Mouse (Mus musculus) MEL (cell line): ENCODE data around the gene Thsd4. TPM values are rescaled to one million over a fixed set of nuclear protein-coding genes. Genes with fewer than 3 reads are reported as not detected.

Experiments used
- DNase-seq: peaks from one replicate; pipeline ENCODE4 v3.0.0; 2011; ENCODE audit warnings: low read depth, low spot score
- H3K27ac ChIP-seq: 2 replicates; pipeline ENCODE4 v1.5.1; 2012; ENCODE audit warnings: low read depth, mild to moderate bottlenecking, control low read depth, low read length, moderate library complexity; ENCODE audit not compliant: control insufficient read depth
- H3K27me3 ChIP-seq, 2 experiments: fragments of 150-350 bp in 1 of 2; sonication (generic) in 1 of 2; 2 replicates each; pipeline ENCODE4 v1.6.1; 2012; ENCODE audit warnings: low read length in 2 of 2, mild to moderate bottlenecking in 2 of 2, improper control_type of control experiment in 1 of 2, moderate library complexity in 1 of 2; ENCODE audit not compliant: insufficient read depth in 2 of 2, control insufficient read depth in 1 of 2
- H3K36me3 ChIP-seq, 2 experiments: 2 replicates each; pipeline ENCODE4 v1.6.1; 2012 to 2014; ENCODE audit warnings: low read length in 2 of 2, improper control_type of control experiment in 1 of 2, inconsistent platforms in 1 of 2, mild to moderate bottlenecking in 1 of 2; ENCODE audit not compliant: insufficient read depth in 2 of 2, control insufficient read depth in 1 of 2
- H3K4me1 ChIP-seq, 2 experiments: fragments of 150-350 bp in 1 of 2; sonication (generic) in 1 of 2; 2 replicates each; pipeline ENCODE4 v1.6.1; 2012; ENCODE audit warnings: low read length in 2 of 2, improper control_type of control experiment in 1 of 2, mild to moderate bottlenecking in 1 of 2; ENCODE audit not compliant: insufficient read depth in 2 of 2, control insufficient read depth in 1 of 2
- H3K4me3 ChIP-seq, 2 experiments: fragments of 150-350 bp in 1 of 2; sonication (generic) in 1 of 2; 2 replicates each; pipeline ENCODE4 v1.5.1; 2012; ENCODE audit warnings: low read depth in 2 of 2, low read length in 2 of 2, mild to moderate bottlenecking in 2 of 2, moderate library complexity in 2 of 2, control low read depth in 1 of 2, improper control_type of control experiment in 1 of 2; ENCODE audit not compliant: control insufficient read depth in 1 of 2, insufficient read depth in 1 of 2
- H3K79me2 ChIP-seq: 2 replicates; pipeline ENCODE4 v1.6.1; 2012; ENCODE audit warnings: mild to moderate bottlenecking, low read length, moderate library complexity; ENCODE audit not compliant: control insufficient read depth, poor library complexity, insufficient read depth
- H3K9ac ChIP-seq: 2 replicates; pipeline ENCODE4 v1.6.1; 2012; ENCODE audit warnings: low read depth, mild to moderate bottlenecking, control low read depth, low read length, moderate library complexity; ENCODE audit not compliant: control insufficient read depth, poor library complexity, severe bottlenecking
- H3K9me3 ChIP-seq: fragments of 150-350 bp; sonication (generic); replicated peaks from 2 replicates; pipeline ENCODE4 v1.6.1; 2012; ENCODE audit warnings: mild to moderate bottlenecking, low read length, improper control_type of control experiment, moderate library complexity; ENCODE audit not compliant: insufficient read depth
- CHD1 ChIP-seq: IDR thresholded peaks from 2 replicates; pipeline ENCODE4 v1.6.1; 2012; ENCODE audit warnings: low read depth, mild to moderate bottlenecking, inconsistent platforms, low read length, improper control_type of control experiment
- CHD2 ChIP-seq: IDR thresholded peaks from 2 replicates; pipeline ENCODE4 v1.6.1; 2011; ENCODE audit warnings: low read length, improper control_type of control experiment
- CTCF ChIP-seq, 3 experiments: IDR thresholded peaks in 2 of 3; conservative IDR thresholded peaks in 1 of 3; 2 replicates each; pipeline ENCODE4 v1.5.1; 2011 to 2012; ENCODE audit warnings: low read length in 3 of 3, low read depth in 2 of 3, mild to moderate bottlenecking in 2 of 3, improper control_type of control experiment in 1 of 3, inconsistent platforms in 1 of 3, mixed read lengths in 1 of 3, moderate library complexity in 1 of 3; ENCODE audit not compliant: control insufficient read depth in 1 of 3, insufficient read depth in 1 of 3, poor library complexity in 1 of 3, severe bottlenecking in 1 of 3
- E2F4 ChIP-seq: IDR thresholded peaks from 2 replicates; pipeline ENCODE4 v1.6.1; 2011; ENCODE audit warnings: low read depth, low read length, improper control_type of control experiment, borderline replicate concordance
- MAZ ChIP-seq: IDR thresholded peaks from 2 replicates; pipeline ENCODE4 v1.6.1; 2012; ENCODE audit warnings: low read depth, mild to moderate bottlenecking, inconsistent platforms, low read length, improper control_type of control experiment
- MXI1 ChIP-seq: IDR thresholded peaks from 2 replicates; pipeline ENCODE4 v1.6.1; 2011; ENCODE audit warnings: mild to moderate bottlenecking, low read depth, low read length, improper control_type of control experiment
- MYB ChIP-seq: IDR thresholded peaks from 2 replicates; pipeline ENCODE4 v1.6.1; 2011; ENCODE audit warnings: mild to moderate bottlenecking, low read depth, low read length, improper control_type of control experiment
- MYC ChIP-seq: IDR thresholded peaks from 2 replicates; pipeline ENCODE4 v1.6.1; 2011; ENCODE audit warnings: low read depth, mild to moderate bottlenecking, low read length, improper control_type of control experiment, moderate library complexity
- NELFE ChIP-seq: IDR thresholded peaks from 2 replicates; pipeline ENCODE4 v1.6.1; 2011; ENCODE audit warnings: low read depth, low read length, improper control_type of control experiment
- RAD21 ChIP-seq: IDR thresholded peaks from 2 replicates; pipeline ENCODE4 v1.6.1; 2011; ENCODE audit warnings: mild to moderate bottlenecking, low read depth, low read length, improper control_type of control experiment
- SIN3A ChIP-seq: IDR thresholded peaks from 2 replicates; pipeline ENCODE4 v1.6.1; 2012; ENCODE audit warnings: low read length, improper control_type of control experiment, inconsistent platforms
- SMC3 ChIP-seq: IDR thresholded peaks from 2 replicates; pipeline ENCODE4 v1.6.1; 2011; ENCODE audit warnings: low read depth, low read length, improper control_type of control experiment
- TAL1 ChIP-seq: IDR thresholded peaks from 2 replicates; pipeline ENCODE4 v1.6.1; 2012; ENCODE audit warnings: mild to moderate bottlenecking, inconsistent platforms, low read length, moderate library complexity, mixed read lengths
- TCF12 ChIP-seq: IDR thresholded peaks from 2 replicates; pipeline ENCODE4 v1.6.1; 2014; ENCODE audit warnings: low read depth, mild to moderate bottlenecking, inconsistent platforms, low read length, improper control_type of control experiment, moderate library complexity
- polyA plus RNA-seq, 2 experiments: library from polyadenylated mRNA; stranded (reverse) in 1 of 2; unstranded in 1 of 2; fragments of >175 nt in 1 of 2; fragments of >200 nt in 1 of 2; gene quantifications; 2 replicates each; pipeline versions ENCODE4 v1.2.1 to v1.2.4; 2012; ENCODE audit warnings: low replicate concordance in 2 of 2, low read depth in 1 of 2; ENCODE audit not compliant: insufficient read length in 2 of 2, insufficient read depth in 1 of 2, missing spikeins in 1 of 2
- total RNA-seq: library from RNA; depleted of rRNA; stranded (reverse); fragments of 300-350 nt; gene quantifications from 2 replicates; pipeline ENCODE4 v1.2.3, GENCODE M21; 2012

The Thsd4 gene
- total and polyA plus RNA-seq, 3 experiments = 0.08 TPM; not detected in 1

DNA sequence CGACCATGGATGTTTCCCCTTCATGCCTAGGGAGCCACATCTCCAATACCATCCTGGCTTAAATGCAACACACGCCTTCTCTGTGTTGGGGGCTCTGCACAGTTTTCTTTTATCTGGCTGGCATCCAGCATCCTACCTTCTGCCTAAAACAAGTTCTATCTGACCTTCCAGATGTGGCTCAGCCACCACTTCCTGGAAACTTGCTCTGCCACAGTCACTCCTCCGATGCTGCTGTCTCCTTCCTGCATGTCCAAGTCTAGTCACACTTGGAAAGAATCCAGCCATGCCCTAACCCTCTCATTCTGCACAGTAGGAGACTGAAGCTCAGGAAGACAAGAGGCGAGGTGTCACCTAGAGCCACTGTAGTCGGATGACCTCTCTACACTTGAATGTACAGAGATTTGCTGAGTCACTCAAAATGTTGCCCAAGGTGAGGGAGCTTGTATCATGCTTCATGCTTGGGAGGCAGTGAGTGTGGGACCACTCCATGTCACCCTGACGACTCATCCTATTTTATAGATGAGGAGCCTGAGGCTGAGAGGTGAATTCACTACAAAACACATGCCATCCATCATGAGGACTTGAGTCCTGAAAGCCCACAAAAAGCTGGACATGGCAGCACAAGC, 259.2 kb downstream of the Thsd4 start:
- no peaks in the 10 kb centered on the region for H3K27me3 ChIP-seq
- no peak overlapping the region for H3K27ac ChIP-seq
- no peaks in the 10 kb centered on the region for H3K36me3 ChIP-seq
- no peaks in the 10 kb centered on the region; the same call in 1 of the 2 replicates for H3K79me2 ChIP-seq
- H3K9ac ChIP-seq = no peak overlapping the region
- peak; percentile 21 for DNase-seq
- peak; percentile 64 for TF ChIP-seq TAL1
- TF ChIP-seq MYB = no peak
- TF ChIP-seq, all 39 proteins: peak for 1
- no peak overlapping the region for H3K4me3 ChIP-seq
- H3K9me3 ChIP-seq = no peaks in the 10 kb centered on the region
- no peaks in the 10 kb centered on the region for H3K4me1 ChIP-seq

- no peak overlapping the region for H3K4me3 ChIP-seq
- no peaks in the 10 kb centered on the region for H3K27me3 ChIP-seq
- no peaks in the 10 kb centered on the region for H3K4me1 ChIP-seq
- H3K9ac ChIP-seq = no peak overlapping the region
- H3K9me3 ChIP-seq = no peaks in the 10 kb centered on the region
- H3K79me2 ChIP-seq = no peaks in the 10 kb centered on the region; the same call in 1 of the 2 replicates
- no peak for DNase-seq
- H3K36me3 ChIP-seq = no peaks in the 10 kb centered on the region
- no peak for TF ChIP-seq CHD2
- TF ChIP-seq MYC = no peak
- no peak for TF ChIP-seq TCF12
- TF ChIP-seq MXI1 = no peak
- no peak for TF ChIP-seq CHD1
- TF ChIP-seq SIN3A = no peak
- TF ChIP-seq E2F4 = no peak
- no peak overlapping the region for H3K27ac ChIP-seq
Observed at GRCm38 (mm10) chr9:60259626-60260025, 262.2 kb downstream of the Thsd4 start.

- H3K27ac ChIP-seq = no peak overlapping the region
- peak; percentile 39; the same call in 1 of the 2 replicates for TF ChIP-seq SMC3
- TF ChIP-seq RAD21 = peak; percentile 28
- no peak for TF ChIP-seq NELFE
- no peak for TF ChIP-seq CHD1
- peak in 2 of 3 experiments; percentile 29 to 35; a peak in 3 of 6 replicates for TF ChIP-seq CTCF (IDR thresholded peaks at IDR 0.05 in 2 of 3, conservative IDR thresholded peaks at IDR 0.05 in 1 of 3; ENCODE audit: control insufficient read depth in 1 of 3, insufficient read depth in 1 of 3, low read depth in 2 of 3, low read length in 3 of 3, poor library complexity in 1 of 3, severe bottlenecking in 1 of 3)
- TF ChIP-seq MAZ = no peak
- no peak overlapping the region for H3K4me3 ChIP-seq
- H3K79me2 ChIP-seq = no peaks in the 10 kb centered on the region
- no peak overlapping the region for H3K9ac ChIP-seq
- no peaks in the 10 kb centered on the region for H3K4me1 ChIP-seq
- H3K9me3 ChIP-seq = no peaks in the 10 kb centered on the region
- H3K27me3 ChIP-seq = no peaks in the 10 kb centered on the region
- H3K36me3 ChIP-seq = no peaks in the 10 kb centered on the region
- DNase-seq = no peak
Observed at GRCm38 (mm10) chr9:60251765-60252164, 270.1 kb downstream of the Thsd4 start.
